Mouse (Mus musculus) erythroblast, embryonic 14.5 days (primary cell): ENCODE measurements around the gene Slc2a13.

Experiments used
- GATA1 ChIP-seq: IDR thresholded peaks from 2 replicates; pipeline ENCODE4 v1.6.1; 2012; ENCODE audit warnings: low read length, inconsistent platforms, mixed read lengths
- TAL1 ChIP-seq: IDR thresholded peaks from 3 replicates; pipeline ENCODE4 v1.6.1; 2012; ENCODE audit warnings: low read length, inconsistent platforms, mixed read lengths

DNA sequence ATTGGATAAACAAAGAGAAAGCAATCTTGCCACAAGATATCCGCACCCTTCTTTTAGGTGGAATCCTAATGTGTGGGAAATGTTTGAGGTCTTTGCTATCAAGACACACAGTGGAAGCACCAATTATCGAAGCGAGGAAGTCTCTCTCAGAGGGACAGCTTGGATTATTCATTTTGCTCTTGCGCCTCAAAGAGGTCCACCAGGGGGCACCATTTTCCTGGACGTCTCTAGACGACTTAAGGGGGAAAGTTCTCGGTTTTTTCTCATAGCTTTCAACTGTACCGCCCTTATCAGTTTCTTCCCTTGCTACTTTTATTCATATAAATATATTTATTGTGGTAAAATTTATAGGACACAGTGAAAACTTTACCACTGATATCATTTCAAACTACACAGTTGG, 36.7 kb upstream of the Slc2a13 start:
- TF ChIP-seq GATA1 (no peak), TAL1 (no peak)
